Mouse (Mus musculus) T-helper 17 cell (primary cell): Measurements from ENCODE around the gene Kcnc3.

ENCODE experiments used
- in situ Hi-C, 2 experiments: fragments of 300-600 bp; cut with MboI, MseI; formaldehyde crosslinking; loops; 1 replicate in 1 of 2; 2 replicates in 1 of 2; pipeline ENCODE4 v1.15.1; 2025; ENCODE audit warnings: high pct_unique_total_duplicates in 2 of 2

Kcnc3 gene

GRCm38 (mm10) chr7:44595131-44595561 lies 4.7 kb downstream of the Kcnc3 start:
- in situ Hi-C loops = no loop called here

GRCm38 (mm10) chr7:44596051-44596450 lies 5.6 kb downstream of the Kcnc3 start:
- in situ Hi-C loops = no loop called here

- in situ Hi-C loops = no loop called here
Measured at GRCm38 (mm10) chr7:44596996-44597538, 6.6 kb downstream of the Kcnc3 start.

GRCm38 (mm10) chr7:44597666-44598065 lies 7.2 kb downstream of the Kcnc3 start:
- in situ Hi-C loops = no loop called here

GRCm38 (mm10) chr7:44598336-44598735 lies 7.9 kb downstream of the Kcnc3 start:
- in situ Hi-C loops = no loop called here

GRCm38 (mm10) chr7:44600691-44601262 lies 10.3 kb downstream of the Kcnc3 start:
- in situ Hi-C loops = no loop called here

GRCm38 (mm10) chr7:44601646-44602045 lies 11.2 kb downstream of the Kcnc3 start:
- in situ Hi-C loops = no loop called here

GRCm38 (mm10) chr7:44602443-44602842 lies 12.0 kb downstream of the Kcnc3 start:
- in situ Hi-C loops = no loop called here

GRCm38 (mm10) chr7:44603186-44603855 lies 12.9 kb downstream of the Kcnc3 start:
- in situ Hi-C loops = no loop called here

- in situ Hi-C loops = no loop called here
Measured at GRCm38 (mm10) chr7:44604139-44604606, 13.7 kb downstream of the Kcnc3 start.

GRCm38 (mm10) chr7:44604619-44605018 lies 14.2 kb downstream of the Kcnc3 start:
- in situ Hi-C loops = no loop called here

- in situ Hi-C loops = no loop called here
Measured at GRCm38 (mm10) chr7:44605436-44605835, 15.0 kb downstream of the Kcnc3 start.

- in situ Hi-C loops = no loop called here
Measured at GRCm38 (mm10) chr7:44606171-44606901, 15.9 kb downstream of the Kcnc3 start.

GRCm38 (mm10) chr7:44612192-44612591 lies 21.7 kb downstream of the Kcnc3 start:
- in situ Hi-C loops = no loop called here

GRCm38 (mm10) chr7:44614041-44614688 lies 23.7 kb downstream of the Kcnc3 start:
- in situ Hi-C loops = no loop called here

- in situ Hi-C loops = no loop called here
Measured at GRCm38 (mm10) chr7:44615309-44615708, 24.8 kb downstream of the Kcnc3 start.

- in situ Hi-C loops = no loop called here
Measured at GRCm38 (mm10) chr7:44615987-44616386, 25.5 kb downstream of the Kcnc3 start.

GRCm38 (mm10) chr7:44617059-44617458 lies 26.6 kb downstream of the Kcnc3 start:
- in situ Hi-C loops = no loop called here

GRCm38 (mm10) chr7:44623714-44624542 lies 33.5 kb downstream of the Kcnc3 start:
- in situ Hi-C loops = no loop called here

GRCm38 (mm10) chr7:44624543-44624826 lies 34.0 kb downstream of the Kcnc3 start:
- in situ Hi-C loops = no loop called here

GRCm38 (mm10) chr7:44624828-44625227 lies 34.4 kb downstream of the Kcnc3 start:
- in situ Hi-C loops = no loop called here
